Mouse (Mus musculus): ENCODE measurements around the gene 1110051M20Rik. TPM values are rescaled to one million over a fixed set of nuclear protein-coding genes. Genes with fewer than 3 reads are reported as not detected.
"Not testable (repeated sequence)": the region's sequence is repeated elsewhere in the genome, so short reads cannot be mapped to it uniquely, and the experiment has no call there.

Gene 1110051M20Rik
- 6.0 and 6.7 TPM in 2 replicates for polyA plus RNA-seq (2015; fragmentation: Nextera tagmentation; extraction: Ambion mirVana)

GRCm38 (mm10) chr2:91444286-91444892 is at the start of gene 1110051M20Rik:
Gene 1110051M20Rik, minus strand, starts transcription at chr2:91444704.
- peak within 1 kb of the TSS; percentile 70 for H3K4me2 ChIP-seq (ENCODE audit: low read depth, low read length)
- H3K27ac ChIP-seq (ENCODE audit: low read length) = no peak within 1 kb of the TSS
- peak within 1 kb of the TSS; percentile 69 for H3K4me3 ChIP-seq (ENCODE audit: low read depth, low read length)
- no peaks in the 10 kb centered on the region for H3K36me3 ChIP-seq (ENCODE audit: control insufficient read depth, insufficient read depth)
- peaks cover 3% of the 10 kb centered on the region for H3K4me1 ChIP-seq (ENCODE audit: control insufficient read depth, low read depth, low read length)
- under 1% methylated on average over 19 of the region's 19 CpGs for WGBS (ENCODE audit: insufficient replicate concordance)
- peak within 1 kb of the TSS; percentile 36 for H3K9ac ChIP-seq (ENCODE audit: low read depth, low read length)
- H3K9me3 ChIP-seq (replicated peaks; ENCODE audit: control insufficient read depth, low read length) = no peaks in the 10 kb centered on the region
- peak; percentile 80 for ATAC-seq (ENCODE audit: low read depth)
- H3K27me3 ChIP-seq (ENCODE audit: control insufficient read depth, insufficient read depth, low read depth, low read length) = no peaks in the 10 kb centered on the region

GRCm38 (mm10) chr2:91493981-91494380 is 49.5 kb upstream of the 1110051M20Rik start:
- Histone ChIP-seq H3K27ac (ENCODE audit: low read length) (no peak overlapping the region), H3K4me1 (ENCODE audit: control insufficient read depth, low read depth, low read length) (no peaks in the 10 kb centered on the region), H3K36me3 (ENCODE audit: control insufficient read depth, insufficient read depth) (no peaks in the 10 kb centered on the region), H3K9me3 (replicated peaks; ENCODE audit: control insufficient read depth, low read length) (no peaks in the 10 kb centered on the region), H3K4me3 (ENCODE audit: low read depth, low read length) (no peak overlapping the region), H3K27me3 (ENCODE audit: control insufficient read depth, insufficient read depth, low read depth, low read length) (no peaks in the 10 kb centered on the region), H3K4me2 (ENCODE audit: low read depth, low read length) (no peak overlapping the region), H3K9ac (ENCODE audit: low read depth, low read length) (no peak overlapping the region)
- 78% methylated on average over 9 of the region's 9 CpGs for WGBS (ENCODE audit: insufficient replicate concordance)
- ATAC-seq (ENCODE audit: low read depth) = no peak

GRCm38 (mm10) chr2:91492071-91492635 is 47.6 kb upstream of the 1110051M20Rik start:
- Histone ChIP-seq H3K27ac (ENCODE audit: low read length) (no peak overlapping the region), H3K4me3 (ENCODE audit: low read depth, low read length) (no peak overlapping the region), H3K27me3 (ENCODE audit: control insufficient read depth, insufficient read depth, low read depth, low read length) (no peaks in the 10 kb centered on the region), H3K9me3 (replicated peaks; ENCODE audit: control insufficient read depth, low read length) (no peaks in the 10 kb centered on the region), H3K4me1 (ENCODE audit: control insufficient read depth, low read depth, low read length) (no peaks in the 10 kb centered on the region), H3K4me2 (ENCODE audit: low read depth, low read length) (no peak overlapping the region), H3K9ac (ENCODE audit: low read depth, low read length) (no peak overlapping the region), H3K36me3 (ENCODE audit: control insufficient read depth, insufficient read depth) (no peaks in the 10 kb centered on the region)
- 75% methylated on average over 12 of the region's 12 CpGs for WGBS (ENCODE audit: insufficient replicate concordance)
- ATAC-seq (ENCODE audit: low read depth) = no peak

- not testable (repeated sequence) for H3K4me2 ChIP-seq (ENCODE audit: low read depth, low read length); H3K4me1 ChIP-seq (ENCODE audit: control insufficient read depth, low read depth, low read length); H3K27ac ChIP-seq (ENCODE audit: low read length); H3K9me3 ChIP-seq (replicated peaks; ENCODE audit: control insufficient read depth, low read length); ATAC-seq (ENCODE audit: low read depth); H3K36me3 ChIP-seq (ENCODE audit: control insufficient read depth, insufficient read depth); H3K27me3 ChIP-seq (ENCODE audit: control insufficient read depth, insufficient read depth, low read depth, low read length); H3K4me3 ChIP-seq (ENCODE audit: low read depth, low read length); H3K9ac ChIP-seq (ENCODE audit: low read depth, low read length)
- 31% methylated on average over 3 of the region's 3 CpGs for WGBS (ENCODE audit: insufficient replicate concordance)
Observed at GRCm38 (mm10) chr2:91487295-91487694, 42.8 kb upstream of the 1110051M20Rik start.

GRCm38 (mm10) chr2:91485256-91485655 is 40.8 kb upstream of the 1110051M20Rik start:
- Histone ChIP-seq H3K4me1 (ENCODE audit: control insufficient read depth, low read depth, low read length) (no peaks in the 10 kb centered on the region), H3K9ac (ENCODE audit: low read depth, low read length) (no peak overlapping the region), H3K9me3 (replicated peaks; ENCODE audit: control insufficient read depth, low read length) (no peaks in the 10 kb centered on the region), H3K27ac (ENCODE audit: low read length) (no peak overlapping the region), H3K27me3 (ENCODE audit: control insufficient read depth, insufficient read depth, low read depth, low read length) (no peaks in the 10 kb centered on the region), H3K36me3 (ENCODE audit: control insufficient read depth, insufficient read depth) (no peaks in the 10 kb centered on the region), H3K4me3 (ENCODE audit: low read depth, low read length) (no peak overlapping the region), H3K4me2 (ENCODE audit: low read depth, low read length) (no peak overlapping the region)
- no peak for ATAC-seq (ENCODE audit: low read depth)
- 53% methylated on average over 6 of the region's 6 CpGs for WGBS (ENCODE audit: insufficient replicate concordance)

- H3K27me3 ChIP-seq (ENCODE audit: control insufficient read depth, insufficient read depth, low read depth, low read length) = no peaks in the 10 kb centered on the region
- no peaks in the 10 kb centered on the region for H3K9me3 ChIP-seq (replicated peaks; ENCODE audit: control insufficient read depth, low read length)
- H3K4me1 ChIP-seq (ENCODE audit: control insufficient read depth, low read depth, low read length) = no peaks in the 10 kb centered on the region
- WGBS (ENCODE audit: insufficient replicate concordance) = 33% methylated on average over 4 of the region's 4 CpGs
- no peak overlapping the region for H3K9ac ChIP-seq (ENCODE audit: low read depth, low read length)
- H3K4me2 ChIP-seq (ENCODE audit: low read depth, low read length) = no peak overlapping the region
- no peak overlapping the region for H3K4me3 ChIP-seq (ENCODE audit: low read depth, low read length)
- no peak for ATAC-seq (ENCODE audit: low read depth)
- H3K36me3 ChIP-seq (ENCODE audit: control insufficient read depth, insufficient read depth) = no peaks in the 10 kb centered on the region
- no peak overlapping the region for H3K27ac ChIP-seq (ENCODE audit: low read length)
Observed at GRCm38 (mm10) chr2:91484698-91485097, 40.2 kb upstream of the 1110051M20Rik start.

- H3K4me1 ChIP-seq (ENCODE audit: control insufficient read depth, low read depth, low read length) = no peaks in the 10 kb centered on the region
- H3K36me3 ChIP-seq (ENCODE audit: control insufficient read depth, insufficient read depth) = no peaks in the 10 kb centered on the region
- no peak overlapping the region for H3K4me2 ChIP-seq (ENCODE audit: low read depth, low read length)
- no peak overlapping the region for H3K27ac ChIP-seq (ENCODE audit: low read length)
- ATAC-seq (ENCODE audit: low read depth) = no peak
- H3K27me3 ChIP-seq (ENCODE audit: control insufficient read depth, insufficient read depth, low read depth, low read length) = no peaks in the 10 kb centered on the region
- H3K9ac ChIP-seq (ENCODE audit: low read depth, low read length) = no peak overlapping the region
- WGBS (ENCODE audit: insufficient replicate concordance) = 46% methylated on average over 6 of the region's 6 CpGs
- H3K4me3 ChIP-seq (ENCODE audit: low read depth, low read length) = no peak overlapping the region
- no peaks in the 10 kb centered on the region for H3K9me3 ChIP-seq (replicated peaks; ENCODE audit: control insufficient read depth, low read length)
Observed at GRCm38 (mm10) chr2:91480805-91481514, 36.5 kb upstream of the 1110051M20Rik start.

- 90% methylated on average over 9 of the region's 9 CpGs for WGBS (ENCODE audit: insufficient replicate concordance)
- H3K27ac ChIP-seq (ENCODE audit: low read length) = no peak overlapping the region
- H3K4me3 ChIP-seq (ENCODE audit: low read depth, low read length) = no peak overlapping the region
- no peak for ATAC-seq (ENCODE audit: low read depth)
- no peak overlapping the region for H3K9ac ChIP-seq (ENCODE audit: low read depth, low read length)
- H3K4me2 ChIP-seq (ENCODE audit: low read depth, low read length) = no peak overlapping the region
- H3K36me3 ChIP-seq (ENCODE audit: control insufficient read depth, insufficient read depth) = no peaks in the 10 kb centered on the region
- no peaks in the 10 kb centered on the region for H3K4me1 ChIP-seq (ENCODE audit: control insufficient read depth, low read depth, low read length)
- H3K9me3 ChIP-seq (replicated peaks; ENCODE audit: control insufficient read depth, low read length) = no peaks in the 10 kb centered on the region
- no peaks in the 10 kb centered on the region for H3K27me3 ChIP-seq (ENCODE audit: control insufficient read depth, insufficient read depth, low read depth, low read length)
Observed at GRCm38 (mm10) chr2:91480399-91480801, 35.9 kb upstream of the 1110051M20Rik start.

- Histone ChIP-seq H3K27ac (ENCODE audit: low read length) (no peak overlapping the region), H3K4me3 (ENCODE audit: low read depth, low read length) (no peak overlapping the region), H3K27me3 (ENCODE audit: control insufficient read depth, insufficient read depth, low read depth, low read length) (no peaks in the 10 kb centered on the region), H3K4me2 (ENCODE audit: low read depth, low read length) (peak overlapping the region; percentile 20; the same call in 1 of the 2 replicates), H3K9me3 (replicated peaks; ENCODE audit: control insufficient read depth, low read length) (no peaks in the 10 kb centered on the region), H3K36me3 (ENCODE audit: control insufficient read depth, insufficient read depth) (no peaks in the 10 kb centered on the region; the same call in 1 of the 2 replicates), H3K9ac (ENCODE audit: low read depth, low read length) (no peak overlapping the region), H3K4me1 (ENCODE audit: control insufficient read depth, low read depth, low read length) (no peaks in the 10 kb centered on the region)
- 69% methylated on average over 7 of the region's 7 CpGs for WGBS (ENCODE audit: insufficient replicate concordance)
- ATAC-seq (ENCODE audit: low read depth) = no peak
Observed at GRCm38 (mm10) chr2:91476841-91477240, 32.3 kb upstream of the 1110051M20Rik start.
